In genomic region chr2:11530101-11530500, GRCm38 (mm10) we compare ENCODE assay signal across 10 mouse cellular contexts. TPM values are rescaled to one million over a fixed set of nuclear protein-coding genes. Genes with fewer than 3 reads are reported as not detected.
DNase-seq lines count a peak whose midpoint lies in the region; ATAC-seq and TF ChIP-seq lines count a peak whose summit lies in the region.
"Had no signal": no experiment of that assay in that cellular context is flagged by ENCODE, and none has a peak within 500 bp of the region (broad histone marks: within the 10 kb centered on the region; RNA-seq: fewer than 3 reads in every experiment).

No protein-coding gene starts in this region.

- no peak overlapping the region for H3K4me3 ChIP-seq in myocyte
- no peak overlapping the region for H3K4me3 ChIP-seq in midbrain, embryonic 10.5 days
- H3K4me3 ChIP-seq: embryonic facial prominence, embryonic 13.5 days; kidney, embryonic 15.5 days had no signal

- intact Hi-C loops in heart, postnatal 25 days (cut with DNase I) = no loop called here

- H3K9me3 ChIP-seq in midbrain, embryonic 10.5 days (replicated peaks) = no peaks in the 10 kb centered on the region
- H3K9me3 ChIP-seq: embryonic facial prominence, embryonic 13.5 days; kidney, embryonic 15.5 days had no signal

- peaks cover 6% of the 10 kb centered on the region for H3K4me1 ChIP-seq in midbrain, embryonic 10.5 days

- H3K27ac ChIP-seq in midbrain, embryonic 10.5 days (replicated peaks) = no peak overlapping the region
- H3K27ac ChIP-seq: embryonic facial prominence, embryonic 13.5 days; kidney, embryonic 15.5 days had no signal

- peak overlapping the region; percentile 53 for H3K4me2 ChIP-seq in myocyte (ENCODE audit: low read depth)
- H3K4me2 ChIP-seq: embryonic facial prominence, embryonic 13.5 days; kidney, embryonic 15.5 days had no signal

- WGBS in midbrain, embryonic 10.5 days = 87% methylated on average over 6 of the region's 6 CpGs

- no peak for ATAC-seq in erythroid progenitor cell, adult 5-6 weeks (replicated peaks; ENCODE audit: low FRiP score, poor library complexity, severe bottlenecking)

- H3K79me2 ChIP-seq in myocyte (ENCODE audit: control insufficient read depth, insufficient read depth) = no peaks in the 10 kb centered on the region

- no peaks in the 10 kb centered on the region for H3K27me3 ChIP-seq in myocyte (ENCODE audit: control insufficient read depth, insufficient read depth, insufficient read length)
- peaks cover 11% of the 10 kb centered on the region for H3K27me3 ChIP-seq in midbrain, embryonic 10.5 days (ENCODE audit: low read depth, poor library complexity, severe bottlenecking)
- H3K27me3 ChIP-seq: kidney, embryonic 15.5 days had no signal

- no peak overlapping the region for H3ac ChIP-seq in myocyte (ENCODE audit: control insufficient read depth, insufficient read length)

- peak; percentile 40 for DNase-seq in layer of hippocampus, adult 11-12 months (ENCODE audit: low spot score)
- no peak for DNase-seq in layer of hippocampus, adult 9-10 months (ENCODE audit: low spot score)
- peak; percentile 59 for DNase-seq in adrenal gland, postnatal 10 days
- DNase-seq in heart, postnatal 25 days (ENCODE audit: low spot score) = peak; percentile 65
- no peak for DNase-seq in midbrain, embryonic 10.5 days (ENCODE audit: low spot score)
- DNase-seq in testis, postnatal 10 days (ENCODE audit: low spot score) = no peak

- no peak for TF ChIP-seq POLR2A in myocyte (IDR thresholded peaks at IDR 0.05; ENCODE audit: insufficient read length, low read depth)

- no peaks in the 10 kb centered on the region for H3K36me3 ChIP-seq in myocyte (ENCODE audit: control insufficient read depth, insufficient read depth)
- no peaks in the 10 kb centered on the region for H3K36me3 ChIP-seq in midbrain, embryonic 10.5 days
- H3K36me3 ChIP-seq: embryonic facial prominence, embryonic 13.5 days; kidney, embryonic 15.5 days had no signal

TF ChIP-seq in myocyte, 11 proteins besides CTCF, POLR2A, EP300 and RAD21:
- TF ChIP-seq MYOG (IDR thresholded peaks at IDR 0.05; ENCODE audit: control insufficient read depth in 1 of 3, insufficient read depth in 1 of 3, insufficient read length in 2 of 3, low read depth in 2 of 3) = peak in 2 of 3 experiments; percentile 10 to 56
- TF ChIP-seq CEBPB (IDR thresholded peaks at IDR 0.05; ENCODE audit: insufficient read depth, poor library complexity, severe bottlenecking) = peak; percentile 70
- peak in 1 of 3 experiments; percentile 51 for TF ChIP-seq MYOD1 (IDR thresholded peaks at IDR 0.05; ENCODE audit: control insufficient read depth in 1 of 3, insufficient read length in 2 of 3, low read depth in 2 of 3)
- no peak for TF ChIP-seq USF1 (IDR thresholded peaks at IDR 0.05; ENCODE audit: low read depth)
- TF ChIP-seq TCF12 (IDR thresholded peaks at IDR 0.05; ENCODE audit: insufficient read depth, poor library complexity, severe bottlenecking) = no peak
- no peak for TF ChIP-seq MAX (IDR thresholded peaks at IDR 0.05; ENCODE audit: low read depth)
- TF ChIP-seq REST (IDR thresholded peaks at IDR 0.05; ENCODE audit: insufficient read depth, insufficient read length) = no peak

RNA-seq across cellular contexts. Expression of gene Pfkfb3, which starts 23.8 kb away (rescaled TPM):
- total RNA-seq in adrenal gland, postnatal 10 days (2021) = 100 to 1,000 TPM; 107 to 116 TPM
- total RNA-seq in heart, postnatal 25 days (2021) = 10 to 100 TPM in 1 of 2 experiments, 1 to 10 TPM in 1; 7.8 to 10.4 TPM
- 2.0 TPM for polyA plus RNA-seq in myocyte (2012; fragmentation: generic; extraction: Trizol)
- 8.0 and 14.1 TPM in 2 replicates for total RNA-seq in erythroid progenitor cell, adult 5-6 weeks (2015; ENCODE audit: low replicate concordance)
- total RNA-seq in erythroid progenitor cell, adult 5-6 weeks (2017; ENCODE audit: low replicate concordance) = 1.1 and 3.2 TPM in 2 replicates
- 13.3 TPM in 2 replicates for polyA plus RNA-seq in midbrain, embryonic 10.5 days (2016; fragmentation: Nextera tagmentation; extraction: Ambion mirVana)

Comparison
In these comparisons a context has a peak if more than half of its experiments do, and no peak if none do; other contexts are left out.
1. DNase-seq: peak in layer of hippocampus, adult 11-12 months (single experiment), adrenal gland, postnatal 10 days (single experiment) and heart, postnatal 25 days (single experiment); none in layer of hippocampus, adult 9-10 months (single experiment), midbrain, embryonic 10.5 days (single experiment) and testis, postnatal 10 days (single experiment).
2. RNA of gene Pfkfb3, which starts 23.8 kb away (total RNA-seq): 107 to 116 TPM in adrenal gland, postnatal 10 days; 7.8 to 10.4 TPM in heart, postnatal 25 days and 1.1 to 14.1 TPM in erythroid progenitor cell, adult 5-6 weeks; every median in the first group is over 4 times any median in the second.